Mouse (Mus musculus): ENCODE measurements at regions not wholly inside any gene's neighbourhood (a gene's known extent, or its start where the extent isn't known, plus 50 kb on each side); places are given as distances from the start of the nearest gene placed in this dataset.
"Not testable (repeated sequence)": the region's sequence is repeated elsewhere in the genome, so short reads cannot be mapped to it uniquely, and the experiment has no call there.

DNA sequence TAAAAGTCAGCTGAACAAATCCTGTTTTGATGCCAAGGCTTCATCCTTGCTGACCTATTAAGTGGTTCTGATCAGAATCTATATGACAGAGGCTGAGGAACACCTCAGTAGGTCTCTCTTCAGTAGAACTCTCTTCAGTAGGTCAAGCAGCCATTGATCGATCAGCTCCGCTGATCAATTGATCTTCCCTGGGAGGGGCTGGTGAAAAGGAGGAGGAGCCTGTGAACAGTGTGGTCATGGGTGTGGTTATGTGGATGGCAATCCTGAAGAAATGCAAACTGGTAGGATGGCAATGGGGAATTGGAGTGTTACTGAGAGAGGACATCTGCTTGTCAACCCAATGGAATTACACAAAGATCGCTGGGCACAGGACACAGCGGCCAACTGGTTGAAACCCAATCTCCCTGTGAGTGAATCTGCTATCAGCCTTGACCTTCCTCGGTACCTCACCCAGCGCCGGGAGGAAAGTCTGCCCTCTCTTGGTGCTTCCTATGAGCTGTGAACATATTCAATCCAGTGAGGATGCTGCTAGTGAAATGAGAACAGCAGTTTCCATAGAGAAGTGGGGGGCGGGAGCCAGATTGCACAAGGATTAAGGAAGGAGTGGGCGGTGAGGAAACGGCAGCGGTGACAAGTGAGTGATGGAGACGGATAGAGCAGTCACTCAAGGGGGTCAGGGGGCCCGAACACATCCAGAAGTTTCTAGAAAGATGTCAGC is 213.9 kb downstream of the 3100002H09Rik start:
- no peak for ATAC-seq (ENCODE audit: poor library complexity, severe bottlenecking)

DNA sequence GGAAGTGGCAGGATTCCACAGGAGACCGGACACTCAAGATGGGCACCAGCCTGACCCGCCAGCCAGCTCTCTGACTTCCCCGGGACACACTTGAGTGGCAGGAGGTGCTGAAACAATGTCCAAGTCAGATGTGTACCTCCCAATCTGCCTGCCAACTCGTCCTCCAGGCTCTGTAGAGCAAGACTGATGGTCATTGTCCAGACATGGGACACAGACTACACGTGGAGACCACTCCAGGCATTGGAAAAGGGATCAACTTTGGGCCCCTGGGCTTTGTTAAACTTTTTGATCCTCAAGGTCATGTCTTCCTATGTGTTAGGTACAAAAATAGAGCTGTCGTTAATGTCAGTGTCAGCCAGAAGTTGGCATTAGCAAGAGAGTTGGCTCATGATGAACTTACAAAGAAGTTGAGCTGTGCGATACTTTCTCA is 214.6 kb downstream of the 3100002H09Rik start:
- no peak for ATAC-seq (ENCODE audit: poor library complexity, severe bottlenecking)

GRCm38 (mm10) chr4:124395069-124395965 is 215.3 kb downstream of the 3100002H09Rik start:
- ATAC-seq (ENCODE audit: poor library complexity, severe bottlenecking), result no peak

DNA sequence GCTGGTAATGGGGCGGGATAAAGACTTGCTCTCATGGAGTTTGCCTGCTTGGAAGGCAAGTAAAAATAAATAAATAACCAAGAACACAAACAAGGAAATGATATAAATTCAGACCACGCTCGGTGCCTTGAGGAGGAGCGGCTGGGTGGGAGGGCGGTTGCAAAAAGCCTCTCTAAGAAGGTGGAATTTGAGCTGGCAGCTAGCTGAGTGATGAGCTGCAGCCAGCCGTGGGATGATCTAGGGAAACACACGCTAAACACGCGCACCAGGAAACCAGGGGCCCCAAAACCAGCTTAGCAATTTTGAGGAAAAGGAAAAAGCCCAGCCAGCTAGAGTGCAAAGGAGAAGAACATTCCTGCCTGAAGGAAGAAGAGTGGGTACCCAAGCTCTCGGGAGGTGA is 217.0 kb downstream of the 3100002H09Rik start:
- no peak for ATAC-seq (ENCODE audit: poor library complexity, severe bottlenecking)

DNA sequence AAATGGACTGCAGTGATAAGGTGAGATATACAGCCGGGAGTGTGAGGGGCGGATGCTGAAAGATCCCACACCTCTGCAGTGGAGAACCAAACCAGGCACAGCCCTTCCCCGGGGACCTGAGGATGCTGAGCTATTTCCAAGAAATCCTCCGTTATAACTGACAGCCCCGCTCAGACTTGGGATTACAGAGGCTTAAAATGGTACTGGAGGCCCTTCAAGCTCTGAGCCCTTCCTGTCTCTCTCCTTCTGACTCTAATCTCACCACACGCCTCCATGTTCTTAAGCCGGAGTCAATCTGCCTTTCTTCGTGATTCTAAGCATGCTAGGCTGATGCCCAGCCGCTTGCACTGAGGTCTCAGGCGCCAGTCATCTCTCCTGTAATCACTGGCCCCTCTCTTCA is 221.5 kb downstream of the 3100002H09Rik start:
- ATAC-seq (ENCODE audit: poor library complexity, severe bottlenecking), result no peak

DNA sequence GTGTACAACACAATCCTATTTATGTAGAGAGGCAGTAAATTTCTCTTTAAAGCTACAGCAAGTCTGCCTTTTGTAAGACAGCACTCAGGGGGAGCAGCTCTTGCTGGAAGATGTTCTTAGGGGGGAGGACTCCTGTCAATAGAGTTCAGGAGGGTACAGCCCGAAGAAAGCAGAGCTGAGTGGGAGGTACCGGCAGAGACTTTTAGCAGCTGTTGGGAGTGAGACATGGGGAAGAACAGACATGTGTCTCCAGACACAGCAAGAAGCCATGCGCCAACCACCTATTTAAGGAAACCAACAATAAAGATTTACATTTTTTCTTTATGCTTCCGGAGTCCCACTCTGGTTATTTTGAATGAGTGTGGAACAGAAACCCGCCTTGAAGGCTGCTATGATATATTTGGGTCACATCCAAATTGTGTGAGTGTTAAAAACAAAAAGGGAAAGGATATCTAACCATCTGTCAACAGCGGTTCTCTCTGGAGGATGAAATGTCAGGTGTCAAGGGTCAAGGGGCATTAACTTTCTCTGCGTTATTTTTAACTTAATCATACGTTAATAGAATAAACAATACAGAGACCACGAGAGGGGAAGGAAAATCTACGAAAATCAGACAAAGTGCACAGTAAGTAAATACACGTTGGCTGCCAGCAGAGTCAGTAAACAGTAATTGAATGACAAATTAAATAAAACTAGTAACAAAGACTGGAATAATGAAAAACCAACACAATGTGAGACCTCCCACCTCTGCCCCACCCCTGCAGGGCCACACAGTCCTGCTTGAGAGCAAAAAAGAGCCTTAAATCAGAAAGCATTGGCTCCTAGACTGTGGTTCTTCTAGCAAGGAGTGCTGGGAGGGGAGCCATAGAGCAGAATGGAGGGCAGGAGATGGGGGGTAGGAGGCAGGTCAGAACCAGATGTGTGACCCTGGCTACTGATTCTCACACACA is 225.2 kb downstream of the 3100002H09Rik start:
- no peak for ATAC-seq (ENCODE audit: poor library complexity, severe bottlenecking)

DNA sequence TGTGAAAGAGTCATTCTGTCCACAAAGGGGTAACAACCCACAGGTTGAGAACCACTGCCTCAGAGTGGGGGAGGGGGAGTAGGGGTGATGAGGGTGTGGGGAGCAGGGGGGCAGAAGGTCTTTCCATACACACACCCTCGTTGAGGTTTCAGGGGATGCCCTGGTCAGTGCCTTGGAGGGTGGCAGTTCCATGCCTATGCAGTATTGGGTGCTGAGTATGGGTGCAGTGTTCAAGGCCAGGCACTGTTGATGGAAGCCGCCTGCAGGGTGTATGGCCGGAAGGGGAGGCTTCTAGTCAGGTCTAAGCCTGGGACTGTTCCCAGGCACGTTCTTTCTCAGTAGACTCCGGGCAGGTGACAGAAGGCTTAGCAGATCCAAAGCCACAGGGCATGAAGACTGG is 234.1 kb downstream of the 3100002H09Rik start:
- ATAC-seq (ENCODE audit: poor library complexity, severe bottlenecking), result no peak

DNA sequence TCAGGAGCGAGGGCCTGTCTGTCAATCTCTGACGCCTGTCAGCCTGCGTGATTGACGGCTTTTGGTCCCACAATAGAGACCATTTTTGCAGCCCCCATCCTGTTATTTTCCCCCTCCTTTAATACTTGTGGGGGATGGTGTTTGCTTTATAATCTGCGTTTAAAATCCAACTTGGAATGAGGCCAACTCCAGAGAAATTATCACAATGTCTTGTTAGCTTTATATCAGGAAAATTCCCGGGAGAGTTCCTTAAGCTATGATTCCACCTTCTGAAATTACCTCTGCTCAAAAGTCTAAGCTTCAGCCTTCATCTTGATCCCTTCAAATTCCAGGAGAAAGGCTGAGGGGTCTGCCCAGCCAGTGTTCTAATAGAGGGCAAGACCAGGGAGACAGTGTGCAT is 235.0 kb downstream of the 3100002H09Rik start:
- ATAC-seq (ENCODE audit: poor library complexity, severe bottlenecking), result no peak

DNA sequence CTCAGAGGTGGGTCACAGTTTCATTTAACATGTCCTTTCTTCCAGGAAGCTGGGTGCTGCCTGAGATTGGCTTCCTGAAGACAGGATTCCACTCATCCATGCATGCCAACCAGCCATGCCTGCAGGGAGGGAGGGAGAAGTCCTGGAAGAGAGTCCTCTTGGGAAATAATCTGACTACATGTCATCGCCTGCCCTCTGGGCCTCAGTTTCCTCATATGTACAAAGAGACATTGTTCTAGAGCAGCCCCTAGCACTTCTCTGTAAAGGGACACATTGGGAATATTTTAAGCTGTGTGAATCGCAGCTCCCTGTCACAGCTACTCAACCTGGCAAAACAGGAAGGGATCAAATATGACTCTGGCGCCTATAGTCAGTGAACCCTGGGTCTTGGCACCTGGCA is 241.8 kb downstream of the 3100002H09Rik start:
- no peak for ATAC-seq (ENCODE audit: poor library complexity, severe bottlenecking)

DNA sequence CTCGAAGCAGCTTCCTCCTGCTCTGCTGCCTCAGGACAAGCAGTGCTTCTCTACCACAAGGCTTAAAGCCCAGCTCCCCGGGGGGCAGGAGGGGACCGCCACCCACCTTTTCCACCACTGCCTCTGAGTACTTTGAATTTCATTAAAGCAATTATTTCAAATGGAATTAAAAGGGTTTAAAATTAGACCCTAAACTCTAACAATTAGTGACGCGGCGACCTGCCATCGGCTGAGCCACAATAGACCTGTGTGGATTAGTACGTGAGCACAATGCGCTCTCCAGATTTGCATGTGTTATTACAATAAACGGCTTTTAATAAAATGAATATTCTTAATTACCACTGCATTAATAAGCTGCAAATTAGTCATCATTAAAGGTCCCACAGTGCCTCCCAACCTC is 242.5 kb downstream of the 3100002H09Rik start:
- ATAC-seq (ENCODE audit: poor library complexity, severe bottlenecking), result no peak

DNA sequence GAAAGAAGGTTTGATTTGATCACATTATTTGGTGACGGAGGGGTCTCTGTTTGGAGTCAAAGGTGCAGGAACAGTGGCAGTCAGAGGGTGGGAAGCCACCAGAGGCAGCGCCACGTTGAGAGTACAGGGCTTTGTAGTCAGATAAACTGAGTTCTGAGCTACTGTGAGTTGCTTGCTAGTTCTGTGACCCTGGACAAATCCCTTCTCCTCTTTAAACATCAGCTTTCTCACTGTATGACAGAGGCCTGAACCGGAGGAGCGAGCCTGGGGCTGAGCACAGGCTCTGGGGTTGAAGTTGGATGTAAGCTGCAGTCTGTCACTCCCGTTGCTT is 250.1 kb downstream of the 3100002H09Rik start:
- no peak for ATAC-seq (ENCODE audit: poor library complexity, severe bottlenecking)

DNA sequence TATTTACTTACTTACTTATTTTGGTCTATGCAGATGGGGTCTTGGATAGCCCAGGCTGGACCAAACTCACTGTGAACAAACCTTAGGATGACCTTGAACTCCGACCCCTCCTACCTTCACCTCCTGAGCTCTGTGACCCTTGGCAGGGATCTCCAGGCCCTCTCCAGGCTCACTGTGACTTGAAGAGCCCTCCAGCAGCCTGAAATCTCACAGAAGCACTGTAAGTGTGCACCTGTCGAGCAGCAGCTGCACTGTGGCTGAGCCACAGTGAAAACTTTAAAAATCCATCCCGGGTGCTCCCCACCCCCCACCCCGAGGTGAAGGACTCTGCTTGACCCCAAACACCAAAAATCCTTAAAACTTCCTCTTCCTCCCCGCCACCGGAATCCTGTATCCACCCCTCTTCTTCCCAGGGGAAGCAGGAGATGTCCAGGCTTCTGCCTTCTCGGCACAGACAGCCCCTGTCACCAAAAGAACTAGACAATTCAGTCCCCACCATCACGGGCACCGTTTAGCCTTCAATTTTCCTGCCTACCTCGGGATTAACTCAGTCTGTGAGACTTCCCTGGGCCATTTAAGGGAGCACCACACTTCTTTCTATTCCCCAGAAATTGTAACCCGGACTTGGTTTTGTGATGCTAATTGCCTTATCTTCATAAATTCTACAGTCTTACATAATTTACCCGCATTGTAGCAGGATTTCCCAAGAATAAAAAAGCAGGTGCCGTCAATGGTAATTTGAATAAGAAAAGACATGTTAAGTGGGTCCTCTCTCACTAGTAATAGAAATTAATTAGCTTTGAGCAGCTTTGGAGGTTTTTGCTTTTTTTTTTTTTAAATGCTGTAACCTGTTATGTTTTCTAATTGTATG is 250.7 kb downstream of the 3100002H09Rik start:
- no peak for ATAC-seq (ENCODE audit: poor library complexity, severe bottlenecking)

DNA sequence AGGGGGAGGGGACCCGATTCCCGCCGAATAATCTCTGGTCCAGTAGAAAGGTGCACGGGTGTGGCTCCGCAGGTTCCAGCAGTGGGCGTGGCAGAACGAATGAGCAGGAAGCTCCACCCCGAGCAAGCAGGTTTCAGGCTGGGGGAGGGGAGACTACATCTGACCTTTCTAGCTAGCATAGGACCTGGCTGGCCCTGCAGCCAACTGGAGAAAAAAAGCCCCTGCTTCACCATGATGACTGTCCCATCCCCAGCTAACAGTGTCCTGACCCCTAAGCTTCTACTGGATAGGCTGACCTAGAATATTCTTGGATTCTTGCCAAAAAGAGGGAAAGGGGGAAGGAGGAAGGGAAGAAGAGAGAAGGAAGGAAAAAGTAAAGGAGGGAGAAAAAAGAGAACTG is 252.1 kb downstream of the 3100002H09Rik start:
- not testable (repeated sequence) for ATAC-seq (ENCODE audit: poor library complexity, severe bottlenecking)

DNA sequence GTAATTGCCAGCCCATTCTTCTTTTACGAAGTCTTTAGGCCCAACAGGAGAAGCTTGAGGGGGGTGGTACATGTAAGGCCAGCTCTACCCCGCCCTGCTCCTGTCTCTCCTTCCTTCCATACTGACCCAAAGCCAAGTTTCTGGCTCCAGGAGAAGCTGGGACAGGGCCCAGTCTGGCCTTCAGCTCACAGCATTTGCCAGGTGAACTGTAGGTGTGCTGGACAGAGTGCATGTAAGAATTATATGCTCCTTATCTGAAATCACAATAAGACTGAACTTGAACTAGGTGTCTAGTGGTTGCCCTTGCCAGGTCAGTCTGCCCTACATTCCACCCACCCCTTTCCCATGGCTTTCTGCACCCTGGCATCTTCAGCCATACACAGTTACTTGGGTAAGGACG is 260.2 kb downstream of the 3100002H09Rik start:
- no peak for ATAC-seq (ENCODE audit: poor library complexity, severe bottlenecking)

- no peak for ATAC-seq (ENCODE audit: poor library complexity, severe bottlenecking)
Observed at GRCm38 (mm10) chr4:124349610-124350295, 260.9 kb downstream of the 3100002H09Rik start.

GRCm38 (mm10) chr4:124349055-124349454 is 261.5 kb downstream of the 3100002H09Rik start:
- ATAC-seq (ENCODE audit: poor library complexity, severe bottlenecking), result no peak

DNA sequence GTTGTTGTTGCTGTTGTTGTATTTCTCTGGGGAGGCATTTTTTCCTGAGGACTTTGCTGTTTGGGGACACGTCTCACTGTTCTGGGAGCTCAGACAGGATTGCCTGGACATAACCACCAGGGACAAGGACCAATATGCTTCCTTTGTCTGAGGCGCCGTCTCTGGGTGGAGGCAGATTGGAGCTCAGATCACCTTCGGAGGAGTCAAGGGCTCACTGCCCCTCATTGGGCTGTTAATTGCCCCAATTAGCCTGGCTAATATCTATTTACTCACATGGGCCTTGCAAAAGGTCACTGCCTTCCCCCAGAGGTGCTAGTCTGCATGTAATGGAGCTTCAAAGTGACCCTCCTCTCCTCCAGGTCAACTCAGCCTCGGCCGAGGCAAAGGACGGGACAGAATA is 270.5 kb downstream of the 3100002H09Rik start:
- no peak for ATAC-seq (ENCODE audit: poor library complexity, severe bottlenecking)

DNA sequence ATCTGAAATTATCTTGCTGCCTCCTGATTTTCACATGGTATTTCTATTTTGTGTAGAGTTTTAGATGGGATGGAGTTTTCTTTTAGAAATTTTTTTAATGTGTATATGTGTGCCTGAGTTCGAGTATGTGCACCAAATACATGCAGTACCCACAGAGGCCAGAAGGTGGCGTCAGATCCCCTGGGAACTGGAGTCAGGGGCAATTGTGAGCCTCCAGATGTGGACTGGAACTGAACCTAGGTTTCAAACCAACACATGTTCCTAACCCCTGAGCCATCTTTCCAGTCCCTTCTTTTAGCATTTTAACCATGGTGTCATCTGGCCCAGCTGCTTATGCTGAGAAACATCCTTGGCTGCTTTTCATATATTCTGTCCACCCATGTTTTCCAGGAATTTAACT is 274.9 kb downstream of the 3100002H09Rik start:
- ATAC-seq (ENCODE audit: poor library complexity, severe bottlenecking), result no peak

DNA sequence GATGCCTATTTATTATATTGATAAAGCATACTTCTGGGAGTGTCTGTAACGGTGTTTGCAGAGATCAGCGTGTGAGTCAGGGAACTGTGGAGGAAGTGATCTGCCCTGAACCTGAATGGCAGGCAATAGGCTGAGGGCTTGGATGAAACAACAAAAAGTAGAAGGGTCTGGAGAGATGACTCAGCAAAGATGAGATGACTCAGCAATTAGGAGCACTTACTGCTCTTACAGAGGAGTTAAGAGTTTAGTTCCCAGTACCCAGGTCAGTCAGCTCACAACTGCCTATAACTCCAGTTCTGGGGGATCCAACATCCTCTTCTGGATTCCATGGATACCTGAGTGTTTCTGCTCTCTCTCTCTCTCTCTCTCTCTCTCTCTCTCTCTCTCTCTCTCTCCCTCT is 277.6 kb downstream of the 3100002H09Rik start:
- no peak for ATAC-seq (ENCODE audit: poor library complexity, severe bottlenecking)

DNA sequence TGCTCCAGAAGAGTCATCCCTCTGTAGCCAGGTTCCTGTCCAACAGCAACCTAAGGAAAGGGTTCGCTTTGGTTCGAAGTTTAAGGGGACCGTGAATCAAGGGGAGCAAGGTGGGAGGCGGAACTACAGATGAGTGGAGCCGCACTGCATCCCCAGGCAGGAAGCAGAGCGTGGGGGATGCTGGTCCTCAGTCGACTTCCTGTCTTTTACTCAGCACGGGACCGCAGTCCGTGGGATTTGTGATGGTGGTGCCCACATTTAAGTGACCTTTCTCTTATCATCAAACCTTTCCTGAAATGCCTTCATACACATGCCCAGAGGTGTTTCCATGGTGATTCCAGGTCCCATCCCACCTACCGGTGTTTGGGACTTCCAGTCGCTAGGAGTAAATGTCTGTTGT is 278.2 kb downstream of the 3100002H09Rik start:
- no peak for ATAC-seq (ENCODE audit: poor library complexity, severe bottlenecking)

All from megakaryocyte, adult 5-6 weeks (primary cell).